Comparison of ENCODE assay signal across 8 mouse cellular contexts in genomic region chr1:135132473-135132872, GRCm38 (mm10). TPM values are rescaled to one million over a fixed set of nuclear protein-coding genes. Genes with fewer than 3 reads are reported as not detected.
DNase-seq lines count a peak whose midpoint lies in the region; ATAC-seq lines count a peak whose summit lies in the region.

Gene Ptpn7 (plus strand): TSS chr1:135132700.

- no peak within 1 kb of the TSS for H3K9ac ChIP-seq in heart, embryonic 13.5 days

- WGBS in heart, embryonic 13.5 days: 14% methylated on average over 10 of the region's 10 CpGs
- WGBS in limb, embryonic 10.5 days: 40% methylated on average over 10 of the region's 10 CpGs

- no peak within 1 kb of the TSS for H3K4me3 ChIP-seq in heart, embryonic 13.5 days
- H3K4me3 ChIP-seq in limb, embryonic 10.5 days: no peak within 1 kb of the TSS

- H3K36me3 ChIP-seq in heart, embryonic 13.5 days: no peaks in the 10 kb centered on the region
- no peaks in the 10 kb centered on the region for H3K36me3 ChIP-seq in limb, embryonic 10.5 days

- peaks cover 64% of the 10 kb centered on the region for H3K27me3 ChIP-seq in heart, embryonic 13.5 days (replicated peaks)
- peaks cover 22% of the 10 kb centered on the region for H3K27me3 ChIP-seq in limb, embryonic 10.5 days (ENCODE audit: low read depth, poor library complexity, severe bottlenecking)

- intact Hi-C loops in left cerebral cortex, postnatal 14 days (cut with DNase I): loop anchor here (2.0 kb wide), 1 partner anchor 20 kb away; no protein-coding TSS in a partner anchor
- intact Hi-C loops in left cerebral cortex, postnatal 36 days (cut with DNase I): no loop called here

- no peaks in the 10 kb centered on the region for H3K9me3 ChIP-seq in heart, embryonic 13.5 days
- no peaks in the 10 kb centered on the region for H3K9me3 ChIP-seq in limb, embryonic 10.5 days (replicated peaks)

- DNase-seq in left cerebral cortex, postnatal 14 days (ENCODE audit: low spot score in 2 of 2): peak; percentile 61 to 76
- no peak for DNase-seq in left cerebral cortex, postnatal 36 days (ENCODE audit: low spot score in 2 of 2)
- DNase-seq in MN1 (ENCODE audit: low spot score): peak; percentile 88
- DNase-seq in cerebellum, adult 9-10 months: peak; percentile 71
- DNase-seq in limb, embryonic 10.5 days (ENCODE audit: low spot score): no peak
- DNase-seq in thymus, postnatal 10 days (ENCODE audit: low spot score in 2 of 2): peak; percentile 96 to 97

- H3K4me1 ChIP-seq in heart, embryonic 13.5 days: peaks cover 28% of the 10 kb centered on the region
- H3K4me1 ChIP-seq in limb, embryonic 10.5 days: peaks cover 49% of the 10 kb centered on the region

- H3K27ac ChIP-seq in heart, embryonic 13.5 days (replicated peaks): 0 out of 2 replicates have a peak within 1 kb of the TSS, but pooled peaks have one; percentile 49
- peak within 1 kb of the TSS; percentile 50 for H3K27ac ChIP-seq in limb, embryonic 10.5 days

- H3K4me2 ChIP-seq in heart, embryonic 13.5 days: no peak within 1 kb of the TSS; the same call in 1 of the 2 replicates

- no peak for ATAC-seq in heart, embryonic 13.5 days (ENCODE audit: extremely low read depth, insufficient number of reproducible peaks, low FRiP score, low TSS enrichment)
- peak; percentile 79 for ATAC-seq in monocyte, adult 5-6 weeks (replicated peaks; ENCODE audit: insufficient number of reproducible peaks, low FRiP score, low TSS enrichment, poor library complexity, severe bottlenecking)

RNA-seq across cellular contexts. Expression of gene Ptpn7, which starts in this region (rescaled TPM):
- total RNA-seq in left cerebral cortex, postnatal 14 days (2021): under 1 TPM in 1 of 2 experiments, not detected in 1; 0.19 TPM
- total RNA-seq in left cerebral cortex, postnatal 36 days (2021): under 1 TPM; 0.35 to 0.59 TPM
- polyA plus RNA-seq in heart, embryonic 13.5 days (2015; fragmentation: Nextera tagmentation; extraction: Ambion mirVana): 1.2 and 1.4 TPM in 2 replicates
- 1.4 and 1.9 TPM in 2 replicates for polyA plus RNA-seq in limb, embryonic 10.5 days (2016; fragmentation: Nextera tagmentation; extraction: Ambion mirVana)
- 25.1 to 87.0 TPM (median 26.0 TPM) in 3 replicates for total RNA-seq in monocyte, adult 5-6 weeks (2017)

Comparison
In these comparisons a context has a peak if more than half of its experiments do, and no peak if none do; other contexts are left out.
1. RNA of gene Ptpn7 (total RNA-seq): 25.1 to 87.0 TPM in monocyte, adult 5-6 weeks; 0.35 to 0.59 TPM in left cerebral cortex, postnatal 36 days and 0.19 TPM in left cerebral cortex, postnatal 14 days; every median in the first group is over 10 times any median in the second.
2. Peak in DNase-seq in left cerebral cortex, postnatal 14 days; RNA of the gene not detected or under 1 TPM.
3. DNase-seq: peak in MN1 (single experiment), cerebellum, adult 9-10 months (single experiment) and thymus, postnatal 10 days (2 of 2); none in left cerebral cortex, postnatal 36 days (0 of 2) and limb, embryonic 10.5 days (single experiment).